Mouse (Mus musculus) G1E (cell line): ENCODE measurements around the gene Clptm1. TPM values are rescaled to one million over a fixed set of nuclear protein-coding genes. Genes with fewer than 3 reads are reported as not detected.
A peak's percentile ranks its signal among the peaks of the same experiment; 100 is the strongest.

Source experiments
- ATAC-seq: 2 replicates; pipeline ENCODE4 v1.8.0; 2016; ENCODE audit warnings: mild to moderate bottlenecking; ENCODE audit not compliant: insufficient number of reproducible peaks, poor library complexity, low FRiP score, severe bottlenecking; ENCODE audit errors: extremely low read depth
- DNase-seq: peaks from one replicate; pipeline ENCODE4 v3.0.0; 2012; ENCODE audit warnings: low spot score
- H3K27me3 ChIP-seq: 2 replicates; pipeline ENCODE4 v1.6.1; 2012; ENCODE audit warnings: mild to moderate bottlenecking, low read length, inconsistent platforms; ENCODE audit not compliant: insufficient read depth
- H3K36me3 ChIP-seq: replicated peaks from 2 replicates; pipeline ENCODE3; 2012; ENCODE audit warnings: mild to moderate bottlenecking, inconsistent platforms
- H3K4me1 ChIP-seq: 2 replicates; pipeline ENCODE4 v1.6.1; 2012; ENCODE audit warnings: low read depth, low read length, inconsistent platforms, mixed read lengths; ENCODE audit not compliant: insufficient read depth
- H3K4me3 ChIP-seq: 2 replicates; pipeline ENCODE4 v1.5.1; 2012; ENCODE audit warnings: low read depth, mild to moderate bottlenecking, inconsistent platforms, low read length, moderate library complexity, mixed read lengths
- H3K9me3 ChIP-seq: replicated peaks from 2 replicates; pipeline ENCODE4 v1.6.1; 2012; ENCODE audit warnings: inconsistent platforms
- CTCF ChIP-seq: IDR thresholded peaks from 2 replicates; pipeline ENCODE4 v1.5.1; 2012; ENCODE audit warnings: low read depth, low read length, inconsistent platforms, mixed read lengths
- GATA1 ChIP-seq: IDR thresholded peaks from 2 replicates; pipeline ENCODE4 v1.6.1; 2012; ENCODE audit warnings: borderline replicate concordance, low read length, inconsistent platforms, mixed read lengths
- GATA2 ChIP-seq: IDR thresholded peaks from 2 replicates; pipeline ENCODE4 v1.6.1; 2012; ENCODE audit warnings: low read depth, low read length, inconsistent platforms, borderline replicate concordance
- POLR2AphosphoS5 ChIP-seq: IDR thresholded peaks from 2 replicates; pipeline ENCODE4 v1.6.1; 2012; ENCODE audit warnings: low read depth, low read length, inconsistent platforms; ENCODE audit not compliant: insufficient replicate concordance
- TAL1 ChIP-seq: conservative IDR thresholded peaks from 2 replicates; pipeline ENCODE4 v1.6.1; 2012; ENCODE audit warnings: low read depth, low read length, inconsistent platforms, mixed read lengths
- polyA plus RNA-seq: library from polyadenylated mRNA; stranded (reverse); fragments of >175 nt; gene quantifications from 2 replicates; pipeline ENCODE4 v1.2.3, GENCODE M21; 2012
- total RNA-seq, 2 experiments: library from RNA; stranded (forward) in 1 of 2; stranded (reverse) in 1 of 2; fragments of 200-1000 nt in 1 of 2; fragments of >200 nt in 1 of 2; fragmentation: Nextera tagmentation in 1 of 2; gene quantifications; 2 replicates each; pipeline ENCODE4 v1.2.3; 2014 to 2017

Clptm1 gene
- total and polyA plus RNA-seq, 3 experiments: 26.0 to 74.8 (median 70.0) TPM

DNA sequence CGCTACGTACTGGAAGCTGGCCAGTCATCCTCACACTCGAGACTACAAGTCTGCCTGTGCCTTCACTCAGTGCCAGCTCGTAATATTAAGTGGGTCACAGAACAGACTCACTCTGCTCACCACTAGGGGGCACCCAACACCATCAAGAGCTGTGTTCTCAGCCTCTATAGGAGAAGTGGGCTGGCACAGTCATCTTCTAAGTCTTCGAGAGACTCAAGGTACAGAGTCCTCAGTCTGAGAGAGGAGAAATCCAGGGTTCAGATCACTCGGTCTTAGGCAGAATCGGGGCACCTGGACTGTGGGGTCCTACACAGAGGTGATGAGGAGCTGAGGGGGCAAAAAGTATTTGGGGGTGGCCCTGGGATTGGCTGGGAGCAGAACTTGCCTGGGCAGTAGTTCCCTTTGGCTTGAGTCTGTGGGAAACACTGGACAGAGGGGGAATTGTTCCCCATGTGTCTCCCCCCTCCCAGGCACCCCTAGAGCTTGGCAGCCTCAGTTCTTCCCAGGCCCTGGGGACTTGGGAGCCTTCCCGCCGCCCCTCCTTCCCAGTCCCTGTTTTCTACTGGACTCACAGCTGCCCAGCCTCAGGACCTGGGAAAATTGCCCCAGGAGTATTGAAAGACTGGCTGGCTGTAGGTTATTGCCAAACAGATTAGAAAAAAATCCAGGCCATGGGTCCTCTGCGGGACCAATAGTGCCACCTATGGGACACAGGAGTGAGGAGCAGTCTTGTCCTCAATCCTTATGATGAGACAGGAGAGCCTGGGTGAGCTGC is 4.3 kb upstream of the Clptm1 start:
- no peaks in the 10 kb centered on the region for H3K36me3 ChIP-seq
- H3K27me3 ChIP-seq: peaks cover 6% of the 10 kb centered on the region
- peak; percentile 47; the same call in 1 of the 2 replicates for ATAC-seq
- peak; percentile 86 for DNase-seq
- peaks cover 35% of the 10 kb centered on the region for H3K4me1 ChIP-seq
- TF ChIP-seq GATA1: no peak
- TF ChIP-seq CTCF: peak; percentile 75
- H3K4me3 ChIP-seq: no peak overlapping the region; the same call in 1 of the 2 replicates
- no peaks in the 10 kb centered on the region for H3K9me3 ChIP-seq

DNA sequence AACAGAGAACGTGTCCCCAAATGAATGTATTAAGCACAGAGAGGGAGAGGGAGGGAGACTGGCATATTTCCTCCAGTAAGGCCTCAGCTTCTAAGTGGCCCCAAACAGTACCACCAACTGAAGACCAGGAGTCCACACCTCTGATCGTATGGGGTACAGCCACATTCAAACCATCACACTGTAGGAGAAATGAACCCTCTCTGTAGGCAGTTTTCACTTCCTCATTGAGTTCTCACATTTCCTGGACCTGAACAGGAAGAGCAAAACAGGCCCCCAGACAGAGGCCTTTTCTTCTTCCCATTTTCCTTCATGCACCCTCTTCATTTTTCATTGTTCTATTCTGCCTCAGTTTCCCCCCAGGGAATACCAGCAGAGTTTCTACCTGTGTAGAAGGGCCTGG is 2.6 kb upstream of the Clptm1 start:
- Histone ChIP-seq H3K4me3 (no peak overlapping the region), H3K36me3 (peaks cover 14% of the 10 kb centered on the region), H3K9me3 (no peaks in the 10 kb centered on the region), H3K4me1 (peaks cover 45% of the 10 kb centered on the region), H3K27me3 (peaks cover 6% of the 10 kb centered on the region)
- no peak for DNase-seq
- TF ChIP-seq GATA1 (no peak), TAL1 (no peak), POLR2AphosphoS5 (no peak), CTCF (no peak), GATA2 (no peak)
- no peak for ATAC-seq

DNA sequence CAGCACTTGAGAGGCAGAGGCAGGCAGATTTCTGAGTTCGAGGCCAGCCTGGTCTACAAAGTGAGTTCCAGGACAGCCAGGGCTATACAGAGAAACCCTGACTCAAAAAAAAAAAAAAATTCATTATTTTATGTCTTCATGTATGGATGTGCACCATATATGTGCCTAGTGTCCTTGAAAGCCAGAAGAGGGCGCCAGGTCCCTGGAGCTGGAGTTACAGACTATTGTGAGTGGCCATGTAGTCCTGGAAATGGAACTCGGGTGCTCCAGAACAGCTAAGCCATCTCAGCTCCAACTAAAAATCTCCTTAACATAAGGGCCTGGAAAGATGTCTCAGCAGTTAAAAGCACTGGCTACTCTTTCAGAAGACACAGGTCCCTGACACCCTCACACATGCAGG is 1.9 kb upstream of the Clptm1 start:
- peaks cover 21% of the 10 kb centered on the region for H3K36me3 ChIP-seq
- no peaks in the 10 kb centered on the region for H3K9me3 ChIP-seq
- ATAC-seq: no peak
- H3K4me3 ChIP-seq: no peak overlapping the region
- DNase-seq: no peak
- peaks cover 6% of the 10 kb centered on the region for H3K27me3 ChIP-seq
- TF ChIP-seq CTCF: no peak
- TF ChIP-seq TAL1: no peak
- no peak for TF ChIP-seq POLR2AphosphoS5
- TF ChIP-seq GATA1: no peak
- no peak for TF ChIP-seq GATA2
- H3K4me1 ChIP-seq: peaks cover 52% of the 10 kb centered on the region

DNA sequence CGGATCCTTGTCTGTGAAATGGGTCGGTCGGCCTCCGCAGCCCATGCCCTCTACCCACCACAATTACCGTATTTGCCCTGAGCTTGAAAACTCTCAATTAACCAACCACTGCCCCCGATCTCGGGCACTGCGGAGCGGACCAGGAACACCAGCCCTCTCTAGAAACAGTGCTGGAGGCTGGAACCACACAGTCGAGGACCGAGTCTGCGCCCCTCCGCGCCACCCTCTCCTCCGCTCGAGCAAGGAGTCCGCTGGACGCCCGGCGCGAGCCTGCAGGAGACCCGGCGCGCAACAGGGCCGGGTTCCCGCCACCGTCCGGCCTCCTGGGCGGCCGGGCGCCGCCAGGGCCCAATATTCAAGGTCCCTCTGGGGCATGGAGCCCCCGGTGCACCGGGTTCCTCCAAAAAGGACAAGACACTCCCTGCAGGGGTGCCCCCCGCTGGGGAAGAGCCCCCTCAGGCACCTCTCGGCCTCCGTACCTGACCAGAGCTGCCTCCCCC is 328 bp downstream of the Clptm1 start:
- Histone ChIP-seq H3K9me3 (no peaks in the 10 kb centered on the region), H3K36me3 (peaks cover 43% of the 10 kb centered on the region), H3K4me3 (peak overlapping the region; percentile 94), H3K4me1 (peaks cover 46% of the 10 kb centered on the region), H3K27me3 (peaks cover 6% of the 10 kb centered on the region)
- no peak for DNase-seq
- ATAC-seq: no peak
- TF ChIP-seq POLR2AphosphoS5 (no peak), GATA2 (no peak), GATA1 (no peak), CTCF (no peak), TAL1 (no peak)

DNA sequence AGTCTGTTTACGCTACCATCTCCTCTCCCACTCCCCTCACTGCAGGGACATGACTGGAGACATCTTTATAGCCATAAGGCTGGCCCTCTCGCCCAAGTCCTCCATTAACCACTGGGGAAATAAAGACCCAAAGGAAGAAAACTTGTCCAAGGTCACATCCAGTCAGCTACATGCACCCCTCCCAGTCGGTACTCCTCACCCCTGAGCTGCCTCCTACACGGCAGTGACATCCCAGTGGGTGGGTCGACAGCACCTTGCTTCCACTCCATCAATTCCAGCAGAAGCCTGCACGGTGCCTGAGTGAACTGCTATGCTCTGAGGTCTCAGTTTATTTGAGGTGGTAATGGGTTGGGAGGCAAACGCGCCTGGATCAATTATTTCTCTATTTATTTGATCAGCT is 893 bp downstream of the Clptm1 start:
- no peak for TF ChIP-seq GATA1
- no peak for TF ChIP-seq CTCF
- no peak for TF ChIP-seq TAL1
- TF ChIP-seq GATA2: no peak
- TF ChIP-seq POLR2AphosphoS5: no peak
- peaks cover 49% of the 10 kb centered on the region for H3K36me3 ChIP-seq
- DNase-seq: peak; percentile 19
- H3K4me3 ChIP-seq: peak overlapping the region; percentile 94
- no peaks in the 10 kb centered on the region for H3K9me3 ChIP-seq
- ATAC-seq: no peak
- H3K27me3 ChIP-seq: peaks cover 6% of the 10 kb centered on the region
- peaks cover 41% of the 10 kb centered on the region for H3K4me1 ChIP-seq

DNA sequence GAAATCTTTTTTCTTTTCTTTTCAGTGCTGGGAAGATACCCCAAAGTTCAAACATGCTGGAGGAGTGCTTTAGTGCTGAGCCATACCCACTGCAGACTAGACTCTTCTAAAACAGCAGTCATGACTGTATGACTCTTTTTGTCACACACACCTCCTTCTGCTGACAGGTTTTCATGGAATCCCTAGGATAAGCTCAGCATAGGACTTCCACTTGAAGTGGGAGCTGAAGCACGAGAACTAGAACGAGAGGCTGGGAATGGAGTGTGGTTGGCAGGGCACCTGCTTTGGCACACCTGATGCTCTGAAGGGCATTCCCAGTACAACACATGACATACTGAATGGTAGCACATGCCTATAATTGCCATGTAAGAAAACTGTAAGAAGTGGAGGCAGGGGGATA is 12.2 kb downstream of the Clptm1 start:
- no peak overlapping the region for H3K4me3 ChIP-seq
- H3K4me1 ChIP-seq: peaks cover 6% of the 10 kb centered on the region; the same call in 1 of the 2 replicates
- no peak for ATAC-seq
- H3K9me3 ChIP-seq: no peaks in the 10 kb centered on the region
- no peak for DNase-seq
- TF ChIP-seq GATA2: no peak
- no peak for TF ChIP-seq TAL1
- TF ChIP-seq CTCF: no peak
- no peak for TF ChIP-seq GATA1
- TF ChIP-seq POLR2AphosphoS5: no peak
- no peaks in the 10 kb centered on the region for H3K27me3 ChIP-seq
- H3K36me3 ChIP-seq: peaks cover 95% of the 10 kb centered on the region
